Mouse (Mus musculus) limb, embryonic 15.5 days (tissue): ENCODE data around the gene 2810004N23Rik. TPM values are rescaled to one million over a fixed set of nuclear protein-coding genes. Genes with fewer than 3 reads are reported as not detected.
"Not testable (repeated sequence)": the region's sequence is repeated elsewhere in the genome, so short reads cannot be mapped to it uniquely, and the experiment has no call there.

Source experiments
- ATAC-seq: fragments of 200-750 bp; cut with Nextera tagmentation; 2 replicates; pipeline ENCODE4 v1.8.0; 2017; ENCODE audit warnings: low read depth, moderate TSS enrichment; ENCODE audit not compliant: insufficient number of reproducible peaks, low FRiP score, low TSS enrichment
- H3K27ac ChIP-seq: fragments of 300-500 bp; sonication (generic); 2 replicates; pipeline ENCODE4 v1.5.1; 2015; ENCODE audit warnings: moderate library complexity, mild to moderate bottlenecking, inconsistent platforms
- H3K27me3 ChIP-seq: fragments of 300-500 bp; sonication (generic); 2 replicates; pipeline ENCODE4 v1.6.1; 2015; ENCODE audit warnings: inconsistent platforms
- H3K36me3 ChIP-seq: fragments of 300-500 bp; sonication (generic); 2 replicates; pipeline ENCODE4 v1.6.1; 2015; ENCODE audit warnings: inconsistent platforms
- H3K4me1 ChIP-seq: fragments of 300-500 bp; sonication (generic); 2 replicates; pipeline ENCODE4 v1.6.1; 2015; ENCODE audit warnings: inconsistent platforms
- H3K4me2 ChIP-seq: fragments of 300-500 bp; sonication (generic); 2 replicates; pipeline ENCODE4 v1.6.1; 2015; ENCODE audit warnings: mild to moderate bottlenecking, inconsistent platforms
- H3K4me3 ChIP-seq: fragments of 300-500 bp; sonication (generic); 2 replicates; pipeline ENCODE4 v1.5.1; 2015; ENCODE audit warnings: mild to moderate bottlenecking, inconsistent platforms
- H3K9ac ChIP-seq: fragments of 300-500 bp; sonication (generic); 2 replicates; pipeline ENCODE4 v1.6.1; 2015; ENCODE audit warnings: inconsistent platforms
- H3K9me3 ChIP-seq: fragments of 300-500 bp; sonication (generic); 2 replicates; pipeline ENCODE4 v1.6.1; 2016; ENCODE audit warnings: inconsistent platforms
- WGBS: fragments of 180-500 bp; shearing (Covaris S2); methylation state at CpG from one replicate; pipeline ENCODE4 v1.1.7; 2015; 5-methylcytosine and 5-hydroxymethylcytosine counted together
- polyA plus RNA-seq: library from polyadenylated mRNA; unstranded; fragments of >200 nt; fragmentation: Nextera tagmentation; extraction: Ambion mirVana; gene quantifications from 2 replicates; pipeline ENCODE4 v1.2.1, GENCODE M21; 2015

2810004N23Rik gene
- polyA plus RNA-seq, 1 experiment from 2014 or later = 40.2 TPM

DNA sequence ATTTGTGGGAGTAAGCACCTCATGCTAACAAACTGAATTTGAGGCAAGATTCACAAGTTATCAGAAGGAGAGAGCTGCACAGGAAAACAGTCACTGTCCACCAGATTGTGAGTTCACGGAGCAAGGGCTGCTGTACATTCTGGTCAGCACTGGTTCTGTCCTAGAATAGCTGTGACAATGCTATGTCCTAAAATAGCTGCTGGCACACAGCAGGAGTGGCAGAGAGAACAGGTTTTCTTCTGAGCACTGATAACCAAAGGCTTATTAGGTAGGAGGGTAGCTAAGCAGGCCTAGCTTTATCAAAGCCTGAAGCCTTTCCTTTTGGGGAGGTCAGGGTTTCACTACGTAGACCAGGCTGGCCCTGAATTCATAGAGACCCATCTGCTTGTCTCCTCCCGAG is 2.7 kb downstream of the 2810004N23Rik start:
- Histone ChIP-seq H3K4me1 (peaks cover 12% of the 10 kb centered on the region), H3K4me3 (no peak overlapping the region), H3K27ac (no peak overlapping the region), H3K9ac (no peak overlapping the region), H3K9me3 (no peaks in the 10 kb centered on the region), H3K27me3 (no peaks in the 10 kb centered on the region), H3K36me3 (peaks cover 56% of the 10 kb centered on the region), H3K4me2 (no peak overlapping the region)
- no peak for ATAC-seq
- WGBS = 94% methylated on average over 3 of the region's 3 CpGs

- Histone ChIP-seq H3K4me3 (no peak overlapping the region), H3K27ac (no peak overlapping the region), H3K4me1 (peaks cover 12% of the 10 kb centered on the region), H3K36me3 (peaks cover 64% of the 10 kb centered on the region), H3K4me2 (no peak overlapping the region), H3K9me3 (no peaks in the 10 kb centered on the region), H3K27me3 (no peaks in the 10 kb centered on the region), H3K9ac (no peak overlapping the region)
- ATAC-seq = no peak
Observed at GRCm38 (mm10) chr8:124859466-124859865, 3.5 kb downstream of the 2810004N23Rik start.

DNA sequence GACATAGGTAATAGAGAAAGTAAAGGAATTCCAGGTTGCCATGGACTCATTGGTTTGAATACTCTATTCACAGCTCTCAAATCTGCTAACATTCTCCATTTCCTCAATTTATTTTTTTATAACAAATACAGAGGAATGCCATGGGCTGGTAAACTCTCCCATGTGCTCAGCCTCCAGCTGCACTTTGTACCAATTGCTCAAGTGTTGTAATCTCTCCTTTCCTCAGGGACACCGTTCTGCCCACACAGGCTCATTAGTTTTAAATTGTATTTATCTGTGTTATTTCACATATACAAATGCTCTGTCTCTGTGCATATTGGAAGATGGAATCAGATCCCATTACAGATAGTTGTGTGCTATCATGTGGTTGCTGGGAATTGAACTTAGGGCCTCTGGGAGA is 9.4 kb downstream of the 2810004N23Rik start:
- 98% methylated on average over 1 of the region's 1 CpGs for WGBS
- Histone ChIP-seq H3K27ac (no peak overlapping the region), H3K36me3 (peaks cover 61% of the 10 kb centered on the region), H3K27me3 (no peaks in the 10 kb centered on the region), H3K4me1 (no peaks in the 10 kb centered on the region), H3K9me3 (no peaks in the 10 kb centered on the region; the same call in 1 of the 2 replicates), H3K9ac (no peak overlapping the region), H3K4me3 (no peak overlapping the region), H3K4me2 (no peak overlapping the region)
- no peak for ATAC-seq

DNA sequence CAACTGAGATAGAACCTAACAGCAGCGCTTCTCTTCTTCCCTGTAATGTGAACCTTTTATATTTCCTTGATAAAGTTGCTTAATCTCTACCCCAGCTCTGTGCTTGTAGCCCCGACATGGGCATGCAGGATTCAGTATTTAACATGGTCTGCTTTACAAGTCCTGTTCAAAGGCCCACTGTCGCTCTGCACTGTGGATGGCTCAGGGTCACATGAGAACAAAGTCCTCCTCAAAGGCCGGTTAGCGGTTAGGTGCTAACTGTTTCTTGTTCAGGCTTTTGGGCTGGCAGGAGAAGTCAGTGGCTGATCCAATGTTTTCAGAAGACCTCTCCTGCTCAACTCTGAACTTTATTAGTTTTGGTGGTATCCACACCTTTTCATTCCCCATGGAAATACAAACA is 17.3 kb downstream of the 2810004N23Rik start:
- no peak overlapping the region for H3K27ac ChIP-seq
- H3K27me3 ChIP-seq = no peaks in the 10 kb centered on the region
- ATAC-seq = no peak
- H3K9me3 ChIP-seq = no peaks in the 10 kb centered on the region
- 68% methylated on average over 5 of the region's 5 CpGs for WGBS
- H3K36me3 ChIP-seq = peaks cover 16% of the 10 kb centered on the region
- H3K4me3 ChIP-seq = no peak overlapping the region
- no peaks in the 10 kb centered on the region for H3K4me1 ChIP-seq
- no peak overlapping the region for H3K4me2 ChIP-seq
- H3K9ac ChIP-seq = no peak overlapping the region

DNA sequence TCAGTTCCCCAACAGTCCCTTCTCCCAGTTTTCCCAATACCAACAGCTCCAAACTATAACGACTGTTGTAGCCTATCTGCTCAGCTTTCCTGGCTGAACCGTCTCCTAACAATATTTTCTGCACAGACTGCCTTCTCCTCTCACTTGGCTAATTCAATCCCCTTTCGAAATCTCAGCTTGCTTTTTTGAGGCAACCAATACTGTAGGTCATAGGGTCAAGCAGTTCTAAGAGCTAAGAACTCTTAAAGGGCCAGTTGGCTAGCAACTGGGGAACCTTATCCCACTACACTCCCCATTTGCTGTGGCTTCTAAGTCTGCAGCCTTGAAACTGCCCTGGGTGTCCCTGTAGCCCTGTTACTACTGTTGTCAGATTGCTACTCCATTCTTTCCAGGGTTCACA is 17.8 kb downstream of the 2810004N23Rik start:
- Histone ChIP-seq H3K9ac (no peak overlapping the region), H3K27ac (no peak overlapping the region), H3K27me3 (no peaks in the 10 kb centered on the region), H3K36me3 (peaks cover 21% of the 10 kb centered on the region), H3K4me1 (no peaks in the 10 kb centered on the region), H3K9me3 (no peaks in the 10 kb centered on the region), H3K4me2 (no peak overlapping the region), H3K4me3 (no peak overlapping the region)
- WGBS = 64% methylated on average over 3 of the region's 3 CpGs
- ATAC-seq = no peak

GRCm38 (mm10) chr8:124842929-124843328 is 20.0 kb downstream of the 2810004N23Rik start:
- 62% methylated on average over 1 of the region's 1 CpGs for WGBS
- not testable (repeated sequence) for H3K27ac ChIP-seq, H3K9ac ChIP-seq, ATAC-seq, H3K4me3 ChIP-seq, H3K4me2 ChIP-seq, H3K27me3 ChIP-seq, H3K9me3 ChIP-seq, H3K4me1 ChIP-seq
- H3K36me3 ChIP-seq = peaks cover 43% of the 10 kb centered on the region

DNA sequence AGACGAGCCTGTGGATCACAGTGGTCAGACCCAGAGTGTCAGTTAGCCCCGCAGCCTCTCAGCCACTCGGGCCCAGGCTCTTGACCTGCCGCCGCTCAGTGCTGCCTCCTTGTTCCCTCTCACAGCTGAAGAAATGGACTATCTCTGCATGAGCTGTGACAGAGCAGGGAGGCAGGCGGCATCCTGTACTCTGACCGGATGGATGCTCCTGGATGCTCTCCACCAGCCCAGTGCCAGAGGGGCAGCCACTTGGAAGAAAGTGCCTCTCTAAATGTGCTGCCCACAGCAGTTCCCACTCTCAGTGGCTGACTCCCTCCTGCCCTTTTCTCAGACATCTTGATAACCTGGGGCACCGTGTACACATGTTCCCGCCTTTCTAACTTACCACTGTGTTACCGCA is 21.1 kb downstream of the 2810004N23Rik start:
- H3K4me3 ChIP-seq = no peak overlapping the region
- H3K4me1 ChIP-seq = no peaks in the 10 kb centered on the region
- peaks cover 49% of the 10 kb centered on the region for H3K36me3 ChIP-seq
- no peaks in the 10 kb centered on the region for H3K9me3 ChIP-seq
- H3K9ac ChIP-seq = no peak overlapping the region
- H3K27me3 ChIP-seq = no peaks in the 10 kb centered on the region
- 90% methylated on average over 10 of the region's 10 CpGs for WGBS
- H3K27ac ChIP-seq = no peak overlapping the region
- no peak overlapping the region for H3K4me2 ChIP-seq
- no peak for ATAC-seq

DNA sequence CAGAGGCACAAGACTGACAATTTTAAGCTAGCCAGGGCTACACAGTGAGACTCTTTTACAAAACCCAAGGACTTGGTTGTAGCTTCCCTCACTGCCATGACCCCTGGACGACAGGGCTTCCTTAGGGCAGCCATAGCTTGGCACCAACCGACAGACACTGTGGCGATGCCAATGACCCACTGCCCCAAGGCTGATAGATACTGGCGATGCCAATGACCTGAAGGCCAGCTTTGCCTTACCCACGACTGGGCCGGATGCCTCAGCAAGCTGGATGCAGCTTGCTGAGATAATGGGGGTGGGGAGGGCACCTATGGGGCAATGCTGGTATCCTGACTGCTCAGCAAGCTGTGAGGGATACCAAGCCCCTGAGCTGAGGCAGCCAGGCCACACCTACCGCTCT is 22.0 kb downstream of the 2810004N23Rik start:
- Histone ChIP-seq H3K36me3 (peaks cover 49% of the 10 kb centered on the region), H3K9me3 (no peaks in the 10 kb centered on the region), H3K4me1 (no peaks in the 10 kb centered on the region), H3K4me3 (no peak overlapping the region), H3K27ac (no peak overlapping the region), H3K4me2 (no peak overlapping the region), H3K27me3 (no peaks in the 10 kb centered on the region), H3K9ac (no peak overlapping the region)
- 94% methylated on average over 7 of the region's 7 CpGs for WGBS
- no peak for ATAC-seq

DNA sequence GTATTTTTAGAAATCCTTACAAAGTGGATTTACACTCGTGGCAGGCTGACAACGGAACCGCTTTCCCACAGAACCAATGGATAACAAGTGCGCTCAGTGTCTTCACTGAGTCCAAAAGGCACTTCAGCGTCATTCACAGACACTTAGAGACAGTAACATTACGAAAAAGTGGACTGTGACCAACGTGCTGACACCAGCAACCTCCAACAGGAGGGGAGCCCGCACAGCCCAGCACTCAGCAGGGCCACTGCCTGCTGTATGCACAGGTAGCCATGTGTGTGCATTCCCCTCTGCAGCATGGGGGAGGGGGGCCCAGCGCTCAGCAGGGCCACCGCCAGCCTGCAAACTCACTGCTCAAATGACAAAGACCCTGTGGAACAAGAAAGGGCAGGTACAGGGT is 23.5 kb downstream of the 2810004N23Rik start:
- ATAC-seq = no peak
- Histone ChIP-seq H3K4me3 (no peak overlapping the region), H3K27ac (no peak overlapping the region), H3K36me3 (peaks cover 49% of the 10 kb centered on the region), H3K4me2 (no peak overlapping the region), H3K9ac (no peak overlapping the region), H3K27me3 (no peaks in the 10 kb centered on the region), H3K9me3 (no peaks in the 10 kb centered on the region), H3K4me1 (no peaks in the 10 kb centered on the region)
- 91% methylated on average over 10 of the region's 10 CpGs for WGBS

DNA sequence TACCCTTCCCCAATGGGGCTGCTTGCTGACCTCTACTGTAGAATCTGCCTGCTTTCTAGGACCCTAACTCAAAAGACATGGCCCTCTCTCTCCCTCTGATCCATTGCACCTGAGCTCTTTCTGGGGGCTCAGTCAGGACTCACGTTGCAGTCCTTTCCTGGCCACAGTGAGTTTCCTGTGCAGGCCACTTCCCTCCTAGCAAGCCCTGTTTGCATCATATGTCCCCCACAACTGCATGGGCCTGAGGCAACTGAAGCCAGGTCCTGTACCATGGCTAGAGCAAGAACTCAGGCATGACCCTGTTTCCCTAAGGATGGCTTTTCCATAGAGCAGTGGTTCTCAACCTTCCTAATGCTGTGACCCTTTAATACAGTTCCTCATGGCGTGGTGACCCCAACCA is 25.0 kb downstream of the 2810004N23Rik start:
- no peaks in the 10 kb centered on the region for H3K9me3 ChIP-seq
- H3K4me2 ChIP-seq = no peak overlapping the region
- ATAC-seq = no peak
- H3K4me1 ChIP-seq = peaks cover 8% of the 10 kb centered on the region
- H3K27me3 ChIP-seq = no peaks in the 10 kb centered on the region
- H3K9ac ChIP-seq = no peak overlapping the region
- 81% methylated on average over 2 of the region's 2 CpGs for WGBS
- H3K4me3 ChIP-seq = no peak overlapping the region
- H3K36me3 ChIP-seq = peaks cover 49% of the 10 kb centered on the region
- no peak overlapping the region for H3K27ac ChIP-seq

DNA sequence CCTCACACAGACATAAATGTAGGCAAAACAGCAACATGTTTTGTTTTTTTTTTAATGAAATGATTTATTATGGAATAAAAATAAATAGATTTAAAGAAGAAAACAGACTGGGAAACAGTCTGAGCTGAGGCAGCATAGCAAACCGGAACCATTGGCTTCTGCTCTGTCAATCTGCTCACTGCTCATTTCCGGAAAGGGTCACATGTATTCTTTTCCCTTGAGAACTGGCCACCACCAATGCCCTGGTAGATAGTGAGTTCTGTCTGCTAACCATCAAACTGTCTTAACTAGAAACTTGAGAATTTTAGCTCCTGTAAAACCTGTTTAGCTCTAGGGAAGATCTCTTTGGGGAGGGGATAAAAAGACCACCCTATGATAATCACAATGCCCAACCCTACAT is 26.0 kb downstream of the 2810004N23Rik start:
- Histone ChIP-seq H3K9ac (no peak overlapping the region), H3K4me1 (peaks cover 8% of the 10 kb centered on the region), H3K36me3 (peaks cover 45% of the 10 kb centered on the region), H3K27ac (no peak overlapping the region), H3K9me3 (no peaks in the 10 kb centered on the region), H3K4me2 (no peak overlapping the region), H3K4me3 (no peak overlapping the region), H3K27me3 (no peaks in the 10 kb centered on the region)
- 73% methylated on average over 2 of the region's 2 CpGs for WGBS
- no peak for ATAC-seq

- ATAC-seq = no peak
- H3K9me3 ChIP-seq = no peaks in the 10 kb centered on the region
Observed at GRCm38 (mm10) chr8:124836273-124836672, 26.6 kb downstream of the 2810004N23Rik start.

DNA sequence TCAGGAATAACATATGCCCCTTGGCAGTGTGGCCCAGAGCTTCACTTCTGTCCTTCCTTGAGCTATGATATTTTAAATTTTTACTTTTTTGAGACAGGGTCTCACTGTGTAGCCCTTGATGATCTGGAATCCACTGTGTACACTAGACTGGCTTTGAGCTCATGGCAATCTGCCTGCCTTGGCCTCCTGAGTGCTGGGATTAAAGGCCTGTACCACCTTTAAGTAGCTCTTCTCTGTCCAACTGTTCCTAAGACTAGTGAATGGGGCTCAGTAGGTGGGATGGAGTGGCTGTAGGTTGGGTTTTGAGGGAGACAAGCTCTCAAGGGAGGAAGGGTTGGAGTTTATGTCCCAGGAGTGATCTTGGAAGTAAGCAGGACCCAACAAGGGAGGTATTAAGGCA is 27.1 kb downstream of the 2810004N23Rik start:
- Histone ChIP-seq H3K27ac (no peak overlapping the region), H3K27me3 (no peaks in the 10 kb centered on the region), H3K9ac (no peak overlapping the region), H3K4me2 (no peak overlapping the region), H3K4me3 (no peak overlapping the region), H3K9me3 (no peaks in the 10 kb centered on the region), H3K36me3 (peaks cover 36% of the 10 kb centered on the region), H3K4me1 (peaks cover 8% of the 10 kb centered on the region)
- no peak for ATAC-seq

More at GRCm38 (mm10) chr8:124836273-124836672, 26.6 kb downstream of the 2810004N23Rik start:
- H3K4me2 ChIP-seq = no peak overlapping the region
- H3K27ac ChIP-seq = no peak overlapping the region
- H3K4me3 ChIP-seq = no peak overlapping the region
- H3K9ac ChIP-seq = no peak overlapping the region
- H3K27me3 ChIP-seq = no peaks in the 10 kb centered on the region
- H3K4me1 ChIP-seq = peaks cover 8% of the 10 kb centered on the region
- H3K36me3 ChIP-seq = peaks cover 40% of the 10 kb centered on the region
- WGBS = 81% methylated on average over 7 of the region's 7 CpGs
